Mouse (Mus musculus): ENCODE data around the gene Abca4. TPM values are rescaled to one million over a fixed set of nuclear protein-coding genes. Genes with fewer than 3 reads are reported as not detected.

Abca4 gene
- polyA plus RNA-seq, 2 experiments = 1.0 to 2.2 TPM

DNA sequence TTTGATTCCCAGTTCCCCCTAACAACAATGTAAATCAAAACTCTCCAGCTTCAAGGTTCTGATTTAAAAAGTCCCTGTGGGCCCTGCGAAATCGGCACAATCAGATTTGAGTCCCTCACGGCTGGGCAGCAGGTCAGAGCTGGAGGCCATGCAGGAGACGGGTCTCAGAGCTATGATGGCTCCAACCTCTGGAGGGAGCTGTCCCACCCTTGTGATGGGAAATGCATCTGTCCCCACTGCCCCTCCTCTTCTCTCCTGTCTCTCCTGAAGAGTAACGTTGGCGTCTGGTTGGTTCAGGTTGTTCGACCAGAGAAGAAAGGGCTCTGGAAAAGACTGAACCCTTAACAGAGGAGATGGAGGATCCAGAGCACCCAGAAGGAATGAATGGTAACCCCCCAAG lies 75.5 kb downstream of the Abca4 start:
- peaks cover 14% of the 10 kb centered on the region for H3K4me1 ChIP-seq (ENCODE audit: control insufficient read depth, insufficient read depth, low read length)
- peak overlapping the region; percentile 48 for H3K27ac ChIP-seq (replicated peaks; ENCODE audit: low read depth, low read length)
- no peak overlapping the region for H3K9ac ChIP-seq (ENCODE audit: low read depth, low read length, severe bottlenecking)
- TF ChIP-seq POLR2A (IDR thresholded peaks at IDR 0.05; ENCODE audit: borderline replicate concordance, extremely low read depth, insufficient read depth, insufficient read length) = no peak
- no peaks in the 10 kb centered on the region for H3K36me3 ChIP-seq (ENCODE audit: control insufficient read depth, insufficient read depth, low read length)
- H3K9me3 ChIP-seq (ENCODE audit: control insufficient read depth, low read length) = no peaks in the 10 kb centered on the region
- WGBS = 73% methylated on average over 7 of the region's 7 CpGs
- no peak overlapping the region for H3K4me2 ChIP-seq (replicated peaks; ENCODE audit: low read depth, low read length, severe bottlenecking)
- ATAC-seq (ENCODE audit: low FRiP score, low read depth) (no peak), DNase-seq (ENCODE audit: low spot score) (no peak)
- H3K4me3 ChIP-seq (replicated peaks; ENCODE audit: low read length) = no peak overlapping the region
- H3K27me3 ChIP-seq (ENCODE audit: control insufficient read depth, insufficient read depth, low read length) = no peaks in the 10 kb centered on the region

DNA sequence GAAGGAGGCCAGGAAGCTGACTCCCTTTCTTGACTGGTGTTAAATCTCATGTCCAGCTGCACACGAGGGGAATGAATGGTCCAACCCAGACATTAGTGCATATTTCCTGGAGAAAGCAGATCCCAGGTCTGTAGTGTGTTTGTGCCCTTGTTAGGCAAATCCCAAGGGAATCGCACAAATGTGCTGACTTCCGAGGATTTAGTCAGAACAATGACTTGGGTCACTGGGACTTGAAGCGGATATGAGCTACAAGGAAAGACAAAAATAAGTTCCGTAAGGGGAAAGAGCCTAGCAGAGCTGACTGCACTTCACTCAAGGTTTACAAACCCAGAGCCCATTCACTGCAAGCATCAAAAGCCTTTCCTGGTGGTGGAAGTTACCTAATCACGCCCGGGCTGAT lies 76.0 kb downstream of the Abca4 start:
- no peak overlapping the region for H3K27ac ChIP-seq (replicated peaks; ENCODE audit: low read depth, low read length)
- WGBS = 74% methylated on average over 7 of the region's 7 CpGs

DNA sequence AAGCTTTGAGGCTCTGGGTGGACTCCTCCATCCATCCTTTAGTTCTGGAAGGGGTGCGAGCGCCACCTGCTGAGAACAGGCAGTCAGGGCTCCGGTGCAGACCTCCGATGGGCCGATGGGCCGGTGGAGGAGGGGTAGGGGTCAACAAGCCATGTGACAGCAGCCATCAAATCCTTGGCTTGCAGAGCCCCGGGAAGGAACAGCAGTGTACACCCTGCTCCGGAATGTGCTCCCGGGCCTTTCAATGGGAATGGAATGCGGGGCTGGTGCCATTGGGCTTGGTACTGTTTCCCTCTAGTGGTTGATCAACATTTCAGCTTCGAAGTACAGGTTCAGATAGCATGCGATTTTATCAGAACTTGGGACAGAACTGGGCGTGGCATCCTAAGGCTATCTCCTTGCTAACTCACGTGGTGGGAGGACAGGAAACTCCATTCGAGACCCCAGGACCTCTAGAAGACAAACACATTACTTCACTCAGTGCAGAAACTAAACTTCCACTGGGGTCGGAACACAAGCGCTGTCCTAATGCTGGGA lies 78.0 kb downstream of the Abca4 start:
- peak; percentile 93 for ATAC-seq (ENCODE audit: low FRiP score, low read depth)
- Histone ChIP-seq H3K27ac (replicated peaks; ENCODE audit: low read depth, low read length) (peak overlapping the region; percentile 48; the same call in 1 of the 2 replicates), H3K27me3 (ENCODE audit: control insufficient read depth, insufficient read depth, low read length) (no peaks in the 10 kb centered on the region), H3K9ac (ENCODE audit: low read depth, low read length, severe bottlenecking) (peak overlapping the region; percentile 3; the same call in 1 of the 2 replicates), H3K4me1 (ENCODE audit: control insufficient read depth, insufficient read depth, low read length) (peaks cover 14% of the 10 kb centered on the region), H3K4me3 (replicated peaks; ENCODE audit: low read length) (peak overlapping the region; percentile 25), H3K4me2 (replicated peaks; ENCODE audit: low read depth, low read length, severe bottlenecking) (peak overlapping the region; percentile 49), H3K9me3 (ENCODE audit: control insufficient read depth, low read length) (no peaks in the 10 kb centered on the region), H3K36me3 (ENCODE audit: control insufficient read depth, insufficient read depth, low read length) (no peaks in the 10 kb centered on the region)
- 12% methylated on average over 17 of the region's 17 CpGs for WGBS
- TF ChIP-seq POLR2A (IDR thresholded peaks at IDR 0.05; ENCODE audit: borderline replicate concordance, extremely low read depth, insufficient read depth, insufficient read length) = no peak
- peak; percentile 89 for DNase-seq (ENCODE audit: low spot score)

More for the DNA sequence above, 76.0 kb downstream of the Abca4 start:
- no peak overlapping the region for H3K4me3 ChIP-seq (replicated peaks; ENCODE audit: low read length)
- H3K4me2 ChIP-seq (replicated peaks; ENCODE audit: low read depth, low read length, severe bottlenecking) = no peak overlapping the region
- no peaks in the 10 kb centered on the region for H3K9me3 ChIP-seq (ENCODE audit: control insufficient read depth, low read length)
- peaks cover 14% of the 10 kb centered on the region for H3K4me1 ChIP-seq (ENCODE audit: control insufficient read depth, insufficient read depth, low read length)
- ATAC-seq (ENCODE audit: low FRiP score, low read depth) (no peak), DNase-seq (ENCODE audit: low spot score) (no peak)
- no peak overlapping the region for H3K9ac ChIP-seq (ENCODE audit: low read depth, low read length, severe bottlenecking)
- no peaks in the 10 kb centered on the region for H3K36me3 ChIP-seq (ENCODE audit: control insufficient read depth, insufficient read depth, low read length)
- H3K27me3 ChIP-seq (ENCODE audit: control insufficient read depth, insufficient read depth, low read length) = no peaks in the 10 kb centered on the region
- TF ChIP-seq POLR2A (IDR thresholded peaks at IDR 0.05; ENCODE audit: borderline replicate concordance, extremely low read depth, insufficient read depth, insufficient read length) = no peak

DNA sequence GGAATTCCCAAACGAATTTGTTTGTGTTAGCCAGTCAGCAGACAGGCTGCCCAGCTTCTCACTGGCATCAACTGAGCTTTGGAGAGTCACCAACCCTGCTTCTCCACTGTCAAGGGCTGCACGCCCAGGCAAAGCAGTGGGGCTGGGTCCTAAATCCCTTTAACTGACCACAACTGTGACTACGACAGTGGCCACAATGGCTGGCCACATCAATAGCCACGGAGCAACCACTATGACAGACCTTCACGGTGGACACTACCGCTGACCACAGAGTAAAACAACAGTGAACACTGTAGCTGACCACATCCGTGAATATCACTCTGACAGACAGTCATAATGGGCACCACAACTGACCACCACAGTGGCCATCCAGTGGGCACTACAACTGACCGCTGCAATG lies 78.6 kb downstream of the Abca4 start:
- Histone ChIP-seq H3K4me2 (replicated peaks; ENCODE audit: low read depth, low read length, severe bottlenecking) (no peak overlapping the region), H3K36me3 (ENCODE audit: control insufficient read depth, insufficient read depth, low read length) (no peaks in the 10 kb centered on the region), H3K4me3 (replicated peaks; ENCODE audit: low read length) (no peak overlapping the region), H3K4me1 (ENCODE audit: control insufficient read depth, insufficient read depth, low read length) (peaks cover 12% of the 10 kb centered on the region), H3K27ac (replicated peaks; ENCODE audit: low read depth, low read length) (0 out of 2 replicates have a peak overlapping the region, but pooled peaks have one; percentile 3), H3K9me3 (ENCODE audit: control insufficient read depth, low read length) (no peaks in the 10 kb centered on the region), H3K9ac (ENCODE audit: low read depth, low read length, severe bottlenecking) (no peak overlapping the region), H3K27me3 (ENCODE audit: control insufficient read depth, insufficient read depth, low read length) (no peaks in the 10 kb centered on the region)
- DNase-seq (ENCODE audit: low spot score) = no peak
- 91% methylated on average over 8 of the region's 8 CpGs for WGBS
- no peak for TF ChIP-seq POLR2A (IDR thresholded peaks at IDR 0.05; ENCODE audit: borderline replicate concordance, extremely low read depth, insufficient read depth, insufficient read length)
- no peak for ATAC-seq (ENCODE audit: low FRiP score, low read depth)

DNA sequence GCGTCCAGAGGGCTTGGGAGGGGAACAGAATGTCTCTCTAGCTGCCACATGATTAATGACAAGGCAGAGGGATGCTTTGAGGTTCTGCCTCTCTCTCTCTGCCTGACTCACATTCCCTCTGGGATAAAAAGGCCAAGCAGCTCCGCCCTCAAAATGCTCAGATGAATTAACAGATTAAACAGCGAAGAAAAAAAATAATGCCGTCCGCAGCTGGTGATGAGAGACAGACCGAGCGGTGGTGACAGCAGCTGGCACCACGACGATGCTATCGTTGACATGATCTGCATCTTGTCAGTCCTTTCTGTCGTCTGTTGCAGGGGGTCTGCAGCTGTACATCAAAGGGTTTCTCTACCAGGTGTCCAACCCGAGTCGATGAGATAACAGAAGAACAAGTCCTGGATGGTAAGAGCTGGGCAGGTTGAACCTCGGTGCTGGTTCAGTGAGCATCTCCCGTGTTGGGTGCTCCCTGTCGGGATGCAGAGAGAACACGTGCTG lies 84.8 kb downstream of the Abca4 start:
- no peak overlapping the region for H3K9ac ChIP-seq (ENCODE audit: low read depth, low read length, severe bottlenecking)
- no peak overlapping the region for H3K4me3 ChIP-seq (replicated peaks; ENCODE audit: low read length)
- H3K4me2 ChIP-seq (replicated peaks; ENCODE audit: low read depth, low read length, severe bottlenecking) = no peak overlapping the region
- H3K4me1 ChIP-seq (ENCODE audit: control insufficient read depth, insufficient read depth, low read length) = 0 out of 2 replicates have a peak, but pooled peaks cover 2% of the 10 kb centered on the region
- no peak overlapping the region for H3K27ac ChIP-seq (replicated peaks; ENCODE audit: low read depth, low read length)
- no peak for TF ChIP-seq POLR2A (IDR thresholded peaks at IDR 0.05; ENCODE audit: borderline replicate concordance, extremely low read depth, insufficient read depth, insufficient read length)
- DNase-seq (ENCODE audit: low spot score) (no peak), ATAC-seq (ENCODE audit: low FRiP score, low read depth) (no peak)
- 27% methylated on average over 17 of the region's 17 CpGs for WGBS
- no peaks in the 10 kb centered on the region for H3K9me3 ChIP-seq (ENCODE audit: control insufficient read depth, low read length)
- H3K36me3 ChIP-seq (ENCODE audit: control insufficient read depth, insufficient read depth, low read length) = no peaks in the 10 kb centered on the region
- no peaks in the 10 kb centered on the region for H3K27me3 ChIP-seq (ENCODE audit: control insufficient read depth, insufficient read depth, low read length)

Measured in limb, embryonic 14.5 days (tissue).